10 mouse cellular contexts compared by ENCODE assay signal in genomic region chr7:27255721-27256120, GRCm38 (mm10). TPM values are rescaled to one million over a fixed set of nuclear protein-coding genes. Genes with fewer than 3 reads are reported as not detected.
DNase-seq lines count a peak whose midpoint lies in the region; ATAC-seq and TF ChIP-seq lines count a peak whose summit lies in the region.
"Had no signal": no experiment of that assay in that cellular context is flagged by ENCODE, and none has a peak within 500 bp of the region (broad histone marks: within the 10 kb centered on the region; RNA-seq: fewer than 3 reads in every experiment).

No protein-coding gene starts in this region.

- 42% methylated on average over 3 of the region's 3 CpGs for WGBS in liver, adult 2 months
- WGBS in liver, embryonic 11.5 days: 74% methylated on average over 3 of the region's 3 CpGs
- 69% methylated on average over 3 of the region's 3 CpGs for WGBS in liver, postnatal 0 days (ENCODE audit: insufficient replicate concordance)

- no peak for ATAC-seq in cerebellum, adult (ENCODE audit: insufficient number of reproducible peaks, low FRiP score, low TSS enrichment)
- ATAC-seq in liver, embryonic 11.5 days (replicated peaks; ENCODE audit: low FRiP score): no peak
- no peak for ATAC-seq in liver, postnatal 0 days

- no peaks in the 10 kb centered on the region for H3K79me2 ChIP-seq in liver, adult 2 months (ENCODE audit: control insufficient read depth, insufficient read depth, low read length)

- H3K27me3 ChIP-seq in liver, adult 2 months (ENCODE audit: control insufficient read depth, insufficient read depth, low read length): no peaks in the 10 kb centered on the region
- H3K27me3 ChIP-seq in liver, embryonic 11.5 days (replicated peaks; ENCODE audit: control insufficient read depth, insufficient read depth, low read length): no peaks in the 10 kb centered on the region
- no peaks in the 10 kb centered on the region for H3K27me3 ChIP-seq in liver, postnatal 0 days (ENCODE audit: insufficient read depth, low read length)
- H3K27me3 ChIP-seq: heart, embryonic 15.5 days; limb, embryonic 15.5 days had no signal

- H3K4me3 ChIP-seq in liver, adult 2 months (ENCODE audit: insufficient read depth, low read depth, low read length): no peak overlapping the region
- no peak overlapping the region for H3K4me3 ChIP-seq in liver, embryonic 11.5 days (ENCODE audit: low read depth, low read length)
- H3K4me3 ChIP-seq in liver, postnatal 0 days (ENCODE audit: low read depth, low read length): no peak overlapping the region
- H3K4me3 ChIP-seq: heart, embryonic 15.5 days; limb, embryonic 15.5 days had no signal

- no peak for TF ChIP-seq EP300 in liver, postnatal 0 days (IDR thresholded peaks at IDR 0.05; ENCODE audit: low read depth)

- no peak overlapping the region for H3K9ac ChIP-seq in liver, adult 2 months (ENCODE audit: low read depth, low read length)
- H3K9ac ChIP-seq in liver, embryonic 11.5 days (ENCODE audit: low read depth, low read length): no peak overlapping the region
- H3K9ac ChIP-seq in liver, postnatal 0 days (replicated peaks): no peak overlapping the region
- H3K9ac ChIP-seq: limb, embryonic 15.5 days had no signal

- no peaks in the 10 kb centered on the region for H3K9me3 ChIP-seq in liver, embryonic 11.5 days (ENCODE audit: control insufficient read depth, low read length)
- H3K9me3 ChIP-seq in liver, postnatal 0 days (ENCODE audit: low read length): no peaks in the 10 kb centered on the region
- H3K9me3 ChIP-seq: heart, embryonic 15.5 days; limb, embryonic 15.5 days had no signal

- intact Hi-C loops in left cerebral cortex, postnatal 4 days (cut with DNase I): no loop called here

- H3K4me1 ChIP-seq in liver, adult 2 months (ENCODE audit: control insufficient read depth, insufficient read depth, low read length): peaks cover 8% of the 10 kb centered on the region
- H3K4me1 ChIP-seq in liver, embryonic 11.5 days (replicated peaks; ENCODE audit: control insufficient read depth, insufficient read depth, low read length): peaks cover 23% of the 10 kb centered on the region
- peaks cover 24% of the 10 kb centered on the region for H3K4me1 ChIP-seq in liver, postnatal 0 days (ENCODE audit: insufficient read depth)

- TF ChIP-seq POLR2A in liver, adult 2 months (IDR thresholded peaks at IDR 0.05; ENCODE audit: extremely low read depth, insufficient read depth, low read length): no peak

- DNase-seq in cerebellum, adult 8-10 months: peak; percentile 40
- peak; percentile 57 for DNase-seq in liver, adult 2 months (ENCODE audit: extremely low read depth, low read depth, low spot score)
- DNase-seq in liver, embryonic 11.5 days (ENCODE audit: low spot score): no peak
- peak; percentile 60 for DNase-seq in cerebellum, adult 9-10 months
- DNase-seq in liver, postnatal 0 days: peak; percentile 33
- no peak for DNase-seq in left cerebral cortex, postnatal 4 days
- no peak for DNase-seq in urinary bladder, postnatal 10 days (ENCODE audit: low spot score)

- H3K36me3 ChIP-seq in liver, adult 2 months (ENCODE audit: control insufficient read depth, insufficient read depth, low read length): no peaks in the 10 kb centered on the region
- H3K36me3 ChIP-seq in liver, embryonic 11.5 days (ENCODE audit: control insufficient read depth, insufficient read depth, low read length): no peaks in the 10 kb centered on the region; the same call in 1 of the 2 replicates
- no peaks in the 10 kb centered on the region for H3K36me3 ChIP-seq in liver, postnatal 0 days (replicated peaks; ENCODE audit: insufficient read depth, low read length)
- H3K36me3 ChIP-seq: heart, embryonic 15.5 days had no signal

- H3K27ac ChIP-seq in liver, adult 2 months (replicated peaks; ENCODE audit: insufficient read depth, low read depth, low read length): no peak overlapping the region
- no peak overlapping the region for H3K27ac ChIP-seq in liver, embryonic 11.5 days (ENCODE audit: low read depth, low read length)
- no peak overlapping the region for H3K27ac ChIP-seq in liver, postnatal 0 days (ENCODE audit: low read depth)
- H3K27ac ChIP-seq: heart, embryonic 15.5 days had no signal

- peak; percentile 85 for TF ChIP-seq CTCF in liver, adult 2 months (IDR thresholded peaks at IDR 0.05; ENCODE audit: low read depth, low read length)
- TF ChIP-seq CTCF in liver, postnatal 0 days (IDR thresholded peaks at IDR 0.05; ENCODE audit: low read depth): peak; percentile 68

- no peak overlapping the region for H3K4me2 ChIP-seq in liver, embryonic 11.5 days
- no peak overlapping the region for H3K4me2 ChIP-seq in liver, postnatal 0 days (ENCODE audit: low read depth, low read length)
- H3K4me2 ChIP-seq: heart, embryonic 15.5 days; limb, embryonic 15.5 days had no signal

RNA-seq across cellular contexts. Expression of gene Numbl, which starts 2.5 kb away (rescaled TPM):
- total RNA-seq in liver, adult 2 months (2014; rRNA removed): 0.46 and 0.74 TPM in 2 replicates
- 0.62 and 1.5 TPM in 2 replicates for polyA plus RNA-seq in liver, adult 2 months (2012; rRNA removed)
- 3.6 TPM in 2 replicates for polyA plus RNA-seq in liver, embryonic 11.5 days (2014; fragmentation: Nextera tagmentation; extraction: Ambion mirVana)
- 1.1 and 1.2 TPM in 2 replicates for polyA plus RNA-seq in liver, postnatal 0 days (2015; fragmentation: Nextera tagmentation; extraction: Ambion mirVana)
- total RNA-seq in left cerebral cortex, postnatal 4 days (2021): 100 to 1,000 TPM; 101 to 104 TPM

RNA-seq across cellular contexts. Expression of gene Coq8b, which starts 22.9 kb away (rescaled TPM):
- total RNA-seq in liver, adult 2 months (2014; rRNA removed): 11.9 and 16.6 TPM in 2 replicates
- 35.2 and 36.2 TPM in 2 replicates for polyA plus RNA-seq in liver, adult 2 months (2012; rRNA removed)
- polyA plus RNA-seq in liver, embryonic 11.5 days (2014; fragmentation: Nextera tagmentation; extraction: Ambion mirVana): 16.6 and 18.7 TPM in 2 replicates
- 20.1 and 23.5 TPM in 2 replicates for polyA plus RNA-seq in liver, postnatal 0 days (2015; fragmentation: Nextera tagmentation; extraction: Ambion mirVana)
- total RNA-seq in left cerebral cortex, postnatal 4 days (2021): 10 to 100 TPM; 23.6 to 27.0 TPM

RNA-seq across cellular contexts. Expression of gene Itpkc, which starts 27.3 kb away (rescaled TPM):
- total RNA-seq in liver, adult 2 months (2014; rRNA removed): 3.5 and 6.0 TPM in 2 replicates
- polyA plus RNA-seq in liver, adult 2 months (2012; rRNA removed): 4.0 and 5.8 TPM in 2 replicates
- 3.5 and 4.8 TPM in 2 replicates for polyA plus RNA-seq in liver, embryonic 11.5 days (2014; fragmentation: Nextera tagmentation; extraction: Ambion mirVana)
- polyA plus RNA-seq in liver, postnatal 0 days (2015; fragmentation: Nextera tagmentation; extraction: Ambion mirVana): 1.2 and 1.5 TPM in 2 replicates
- 10 to 100 TPM; 14.1 to 14.3 TPM for total RNA-seq in left cerebral cortex, postnatal 4 days (2021)

RNA-seq across cellular contexts. Expression of gene Snrpa, which starts 59.6 kb away (rescaled TPM):
- total RNA-seq in liver, adult 2 months (2014; rRNA removed): 10.5 and 17.0 TPM in 2 replicates
- 76.8 and 79.1 TPM in 2 replicates for polyA plus RNA-seq in liver, adult 2 months (2012; rRNA removed)
- 282 and 294 TPM in 2 replicates for polyA plus RNA-seq in liver, embryonic 11.5 days (2014; fragmentation: Nextera tagmentation; extraction: Ambion mirVana)
- polyA plus RNA-seq in liver, postnatal 0 days (2015; fragmentation: Nextera tagmentation; extraction: Ambion mirVana): 39.3 and 44.9 TPM in 2 replicates
- total RNA-seq in left cerebral cortex, postnatal 4 days (2021): 100 to 1,000 TPM in 1 of 2 experiments, 10 to 100 TPM in 1; 98.6 to 110 TPM

Comparison
In these comparisons a context has a peak if more than half of its experiments do, and no peak if none do; other contexts are left out.
1. DNase-seq: peak in cerebellum, adult 8-10 months (single experiment), liver, adult 2 months (single experiment), cerebellum, adult 9-10 months (single experiment) and liver, postnatal 0 days (single experiment); none in liver, embryonic 11.5 days (single experiment), left cerebral cortex, postnatal 4 days (single experiment) and urinary bladder, postnatal 10 days (single experiment).